Mouse (Mus musculus): ENCODE results near the gene Wrap53. TPM values are rescaled to one million over a fixed set of nuclear protein-coding genes. Genes with fewer than 3 reads are reported as not detected.
A peak's percentile ranks its signal among the peaks of the same experiment; 100 is the strongest.

The Wrap53 gene
- total and polyA plus RNA-seq, 3 experiments, result 18.5 to 24.5 TPM; not detected in 1

DNA sequence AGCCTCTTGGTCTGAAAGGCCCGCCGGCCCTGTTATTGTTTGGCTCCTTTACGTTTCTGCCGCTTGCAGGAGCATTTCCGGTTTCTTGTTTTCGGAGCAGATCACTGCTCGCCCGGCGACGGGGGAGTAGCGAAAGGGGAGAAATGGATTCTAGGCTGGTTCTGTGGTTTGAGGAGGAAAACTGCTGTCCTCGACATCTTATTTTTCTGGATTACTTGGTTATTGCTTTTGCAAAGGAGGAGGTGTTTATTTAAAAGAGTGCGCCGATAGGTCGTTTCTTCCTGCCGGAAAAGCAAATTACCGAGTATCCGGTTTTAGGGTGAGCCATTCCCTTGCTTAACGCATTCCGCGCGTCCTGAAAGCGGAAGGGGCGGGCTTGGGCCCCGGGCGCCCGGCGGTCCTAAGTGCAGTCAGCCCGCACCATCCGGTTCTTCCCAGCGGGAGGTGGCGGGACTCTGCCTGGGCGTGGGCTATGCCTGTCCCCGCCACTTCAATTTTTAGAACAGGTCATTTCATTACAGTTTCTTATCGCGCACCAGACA, 1.2 kb upstream of the Wrap53 start (continued):
- peak; percentile 26; the same call in 1 of the 2 replicates for TF ChIP-seq TAL1 (IDR thresholded peaks at IDR 0.05; ENCODE audit: low read length)
- no peak for TF ChIP-seq SMC3 (IDR thresholded peaks at IDR 0.05; ENCODE audit: low read depth, low read length)
- TF ChIP-seq SIN3A (IDR thresholded peaks at IDR 0.05; ENCODE audit: low read length), result peak; percentile 94
- peak; percentile 79; the same call in 1 of the 2 replicates for TF ChIP-seq E2F4 (IDR thresholded peaks at IDR 0.05; ENCODE audit: borderline replicate concordance, low read depth, low read length)

DNA sequence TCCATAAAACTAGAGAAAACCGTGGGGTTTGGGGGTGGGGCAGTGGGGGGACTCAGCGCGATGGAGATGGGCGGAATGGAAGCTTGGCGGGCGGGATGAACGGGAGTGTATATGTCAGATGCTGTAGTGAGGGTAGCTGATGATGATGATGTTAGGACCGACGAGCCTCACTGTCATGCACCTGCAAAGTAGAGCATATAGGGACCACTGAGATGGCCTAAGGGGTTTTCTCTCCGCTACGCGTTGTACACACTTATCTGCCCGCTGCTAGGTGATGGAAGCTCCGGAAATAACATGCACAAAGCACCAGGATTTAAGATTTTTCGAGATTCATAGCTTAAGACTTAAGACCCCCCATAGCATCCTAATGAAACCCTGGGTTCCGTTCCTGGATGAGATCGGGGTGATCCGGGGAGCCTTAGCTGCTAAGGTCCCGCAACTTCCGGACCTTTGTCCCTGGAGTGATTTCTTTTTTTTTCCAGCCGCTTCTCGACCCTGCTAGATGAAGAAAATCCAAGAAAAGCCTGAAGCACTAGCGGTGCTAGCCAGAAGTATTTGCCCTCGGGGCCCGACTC, 604 bp upstream of the Wrap53 start:
- Histone ChIP-seq H3K36me3 (ENCODE audit: control insufficient read depth in 1 of 2, insufficient read depth in 2 of 2, low read length in 2 of 2) (peaks cover 0 to 38% of the 10 kb centered on the region in 2 experiments; a peak in 2 of 4 replicates), H3K27ac (ENCODE audit: control insufficient read depth, low read depth, low read length) (peak overlapping the region; percentile 94), H3K9ac (ENCODE audit: control insufficient read depth, low read depth, low read length, poor library complexity, severe bottlenecking) (peak overlapping the region; percentile 94), H3K79me2 (ENCODE audit: control insufficient read depth, insufficient read depth, low read length, poor library complexity) (peaks cover 69% of the 10 kb centered on the region), H3K4me1 (ENCODE audit: control insufficient read depth in 1 of 2, insufficient read depth in 2 of 2, low read length in 2 of 2) (peaks cover 7 to 43% of the 10 kb centered on the region in 2 experiments), H3K27me3 (ENCODE audit: control insufficient read depth in 1 of 2, insufficient read depth in 2 of 2, low read length in 2 of 2) (no peaks in the 10 kb centered on the region), H3K9me3 (replicated peaks; ENCODE audit: insufficient read depth, low read length) (no peaks in the 10 kb centered on the region), H3K4me3 (ENCODE audit: control insufficient read depth in 1 of 2, insufficient read depth in 1 of 2, low read depth in 2 of 2, low read length in 2 of 2) (peak overlapping the region; percentile 82 to 91)
- TF ChIP-seq ZKSCAN1 (IDR thresholded peaks at IDR 0.05; ENCODE audit: low read depth, low read length) (no peak), POLR2AphosphoS2 (IDR thresholded peaks at IDR 0.05; ENCODE audit: low read length) (peak; percentile 1; the same call in 1 of the 2 replicates), ETS1 (IDR thresholded peaks at IDR 0.05; ENCODE audit: low read depth, low read length) (no peak), MXI1 (IDR thresholded peaks at IDR 0.05; ENCODE audit: low read depth, low read length) (no peak; the same call in none of the 2 replicates), KAT2A (conservative IDR thresholded peaks at IDR 0.05; ENCODE audit: low read depth, low read length) (no peak), MYC (IDR thresholded peaks at IDR 0.05; ENCODE audit: low read depth, low read length) (no peak), SMC3 (IDR thresholded peaks at IDR 0.05; ENCODE audit: low read depth, low read length) (no peak), MAZ (IDR thresholded peaks at IDR 0.05; ENCODE audit: low read depth, low read length) (no peak; the same call in 1 of the 2 replicates), UBTF (IDR thresholded peaks at IDR 0.05; ENCODE audit: borderline replicate concordance, insufficient read depth, low read depth, low read length) (no peak), GABPA (IDR thresholded peaks at IDR 0.05; ENCODE audit: low read depth, low read length) (no peak), CHD1 (IDR thresholded peaks at IDR 0.05; ENCODE audit: low read depth, low read length) (peak; percentile 98; the same call in 1 of the 2 replicates), NELFE (IDR thresholded peaks at IDR 0.05; ENCODE audit: low read depth, low read length) (no peak), POLR2A (IDR thresholded peaks at IDR 0.05; ENCODE audit: control insufficient read depth in 1 of 2, insufficient read depth in 1 of 2, low read depth in 1 of 2, low read length in 2 of 2, poor library complexity in 1 of 2) (no peak), TAL1 (IDR thresholded peaks at IDR 0.05; ENCODE audit: low read length) (no peak), TBP (IDR thresholded peaks at IDR 0.05; ENCODE audit: low read depth, low read length) (no peak), EP300 (IDR thresholded peaks at IDR 0.05; ENCODE audit: low read depth in 1 of 2, low read length in 2 of 2) (0 out of 4 replicates have a peak, but pooled peaks of 1 of the 2 experiments have one; percentile 35)
- no peak for DNase-seq (ENCODE audit: low read depth, low spot score)

Data from MEL (cell line).